Mouse (Mus musculus) liver, adult (tissue): ENCODE results near the gene Wfs1.

Source experiments
- GATA4 ChIP-seq: IDR thresholded peaks from 2 replicates; pipeline ENCODE4 v1.6.1; 2014; ENCODE audit warnings: mild to moderate bottlenecking, low read length; ENCODE audit not compliant: insufficient replicate concordance

Gene Wfs1

DNA sequence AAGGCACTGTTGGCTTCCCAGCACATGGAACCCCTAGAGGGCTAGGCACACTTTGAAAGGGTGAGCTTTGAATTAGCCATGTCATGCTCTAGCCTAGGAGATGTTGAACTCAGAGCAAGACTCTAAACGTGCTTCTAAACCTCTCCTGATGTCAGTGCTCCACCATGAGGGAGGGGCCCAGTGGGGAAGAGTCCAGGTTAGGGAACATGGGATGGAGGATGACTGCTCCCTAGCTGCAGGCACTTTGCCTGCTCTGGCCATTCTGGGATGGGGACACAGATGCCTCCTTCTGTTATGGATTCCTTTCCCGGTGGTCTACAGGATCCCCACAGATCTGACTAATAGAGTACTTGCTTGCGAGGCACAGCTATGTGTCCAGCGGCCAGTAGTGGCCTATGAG is 71.8 kb downstream of the Wfs1 start:
- TF ChIP-seq GATA4 = no peak

GRCm38 (mm10) chr5:36916581-36916980 is 72.4 kb downstream of the Wfs1 start:
- no peak for TF ChIP-seq GATA4
